Comparison of ENCODE assay signal across 14 mouse cellular contexts in the genomic region with DNA sequence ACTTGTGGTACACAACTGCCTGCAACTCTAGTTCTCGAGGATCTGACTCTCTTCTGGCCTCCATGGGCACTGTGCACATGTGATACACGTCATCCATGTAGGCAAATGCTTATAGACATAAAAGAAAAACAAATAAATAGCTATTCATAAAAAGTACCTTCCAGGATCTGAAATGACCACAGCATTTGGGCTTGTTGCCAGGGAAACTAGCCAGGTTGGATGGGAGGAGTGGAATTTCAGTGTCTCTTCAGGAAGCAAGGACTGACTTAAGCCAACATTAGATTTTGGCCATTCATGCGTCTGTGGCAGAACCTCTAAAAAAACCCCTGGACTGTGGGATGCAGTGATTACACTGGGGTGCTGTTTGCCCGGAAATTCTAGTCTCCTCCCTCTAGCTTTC. TPM values are rescaled to one million over a fixed set of nuclear protein-coding genes. Genes with fewer than 3 reads are reported as not detected.
DNase-seq lines count a peak whose midpoint lies in the region; TF ChIP-seq lines count a peak whose summit lies in the region.
"Had no signal": no experiment of that assay in that cellular context is flagged by ENCODE, and none has a peak within 500 bp of the region (broad histone marks: within the 10 kb centered on the region; RNA-seq: fewer than 3 reads in every experiment).

No protein-coding gene starts in this region.

- TF ChIP-seq CTCF in kidney, adult 2 months (conservative IDR thresholded peaks at IDR 0.05; ENCODE audit: insufficient read depth, insufficient read length, low read depth, low read length), result no peak

- H3K27me3 ChIP-seq in kidney, adult 2 months (replicated peaks; ENCODE audit: control insufficient read depth, insufficient read depth, low read length), result no peaks in the 10 kb centered on the region
- H3K27me3 ChIP-seq: heart, embryonic 12.5 days; midbrain, embryonic 12.5 days had no signal

- DNase-seq in cerebellum, postnatal 14 days, result peak; percentile 26 to 63
- no peak for DNase-seq in cerebellum, adult 9-11 months
- peak; percentile 23 for DNase-seq in kidney, adult 2 months
- no peak for DNase-seq in kidney, adult 11 months
- peak; percentile 33 for DNase-seq in urinary bladder, postnatal 14 days (ENCODE audit: low spot score)
- DNase-seq in urinary bladder, postnatal 10 days (ENCODE audit: low spot score), result no peak
- no peak for DNase-seq in liver
- DNase-seq: lung, embryonic 14.5 days; right cerebral cortex, postnatal 4 days; thymus, postnatal 25 days had no signal

- H3K27ac ChIP-seq in kidney, adult 2 months (ENCODE audit: insufficient read depth, low read depth, low read length), result no peak overlapping the region
- H3K27ac ChIP-seq: hindbrain, embryonic 10.5 days; kidney, postnatal 0 days; midbrain, embryonic 12.5 days had no signal

- H3K4me1 ChIP-seq in kidney, adult 2 months (ENCODE audit: control insufficient read depth, insufficient read depth, low read length), result no peaks in the 10 kb centered on the region
- H3K4me1 ChIP-seq: hindbrain, embryonic 10.5 days; midbrain, embryonic 12.5 days had no signal

- H3K4me3 ChIP-seq in kidney, adult 2 months (ENCODE audit: insufficient read depth, low read depth, low read length), result no peak overlapping the region
- H3K4me3 ChIP-seq: heart, embryonic 12.5 days; hindbrain, embryonic 10.5 days; midbrain, embryonic 12.5 days had no signal

- WGBS in kidney, adult 2 months, result 60% methylated on average over 4 of the region's 4 CpGs

- TF ChIP-seq POLR2A in kidney, adult 2 months (IDR thresholded peaks at IDR 0.05; ENCODE audit: low read depth, low read length), result no peak

- no peaks in the 10 kb centered on the region for H3K36me3 ChIP-seq in kidney, adult 2 months (ENCODE audit: control insufficient read depth, insufficient read depth, low read length)

RNA-seq across cellular contexts. Expression of a gene that starts 47.1 kb away (rescaled TPM):
- 4.1 and 4.4 TPM in 2 replicates for polyA plus RNA-seq in kidney, adult 2 months (2012; rRNA removed)

RNA-seq across cellular contexts. Expression of a gene that starts 51.1 kb away (rescaled TPM):
- 13.3 and 14.0 TPM in 2 replicates for polyA plus RNA-seq in kidney, adult 2 months (2012; rRNA removed)

RNA-seq across cellular contexts. Expression of a gene that starts 51.9 kb away (rescaled TPM):
- 6.2 and 6.6 TPM in 2 replicates for polyA plus RNA-seq in kidney, adult 2 months (2012; rRNA removed)

Comparison
In these comparisons a context has a peak if more than half of its experiments do, and no peak if none do; other contexts are left out.
1. DNase-seq: peak in cerebellum, postnatal 14 days (2 of 2), kidney, adult 2 months (single experiment) and urinary bladder, postnatal 14 days (single experiment); none in cerebellum, adult 9-11 months (single experiment), kidney, adult 11 months (single experiment), urinary bladder, postnatal 10 days (single experiment) and liver (single experiment).